Mouse (Mus musculus): ENCODE data around the gene Arf1. TPM values are rescaled to one million over a fixed set of nuclear protein-coding genes. Genes with fewer than 3 reads are reported as not detected.
A peak's percentile ranks its signal among the peaks of the same experiment; 100 is the strongest.

Gene Arf1
- 100 to 1,000 TPM; 273 to 286 TPM for total RNA-seq (2021)
- long read RNA-seq, experiment 1, transcript Arf1-201 (5 exons, 1,800 nt) = major isoform, 389 of 451 reads
- long read RNA-seq, experiment 1, transcript Arf1-202 (5 exons, 1,991 nt) = minor isoform, 18 of 451 reads
- long read RNA-seq, experiment 1, partial matches to known transcripts = 36 of 451 reads
- long read RNA-seq, experiment 1, other reads (novel, unspliced or antisense) = 8 of 451 reads
- long read RNA-seq, experiment 2, transcript Arf1-201 (5 exons, 1,800 nt) = major isoform, 229 of 275 reads
- long read RNA-seq, experiment 2, transcript Arf1-202 (5 exons, 1,991 nt) = minor isoform, 11 of 275 reads
- long read RNA-seq, experiment 2, partial matches to known transcripts = 16 of 275 reads
- long read RNA-seq, experiment 2, other reads (novel, unspliced or antisense) = 19 of 275 reads

DNA sequence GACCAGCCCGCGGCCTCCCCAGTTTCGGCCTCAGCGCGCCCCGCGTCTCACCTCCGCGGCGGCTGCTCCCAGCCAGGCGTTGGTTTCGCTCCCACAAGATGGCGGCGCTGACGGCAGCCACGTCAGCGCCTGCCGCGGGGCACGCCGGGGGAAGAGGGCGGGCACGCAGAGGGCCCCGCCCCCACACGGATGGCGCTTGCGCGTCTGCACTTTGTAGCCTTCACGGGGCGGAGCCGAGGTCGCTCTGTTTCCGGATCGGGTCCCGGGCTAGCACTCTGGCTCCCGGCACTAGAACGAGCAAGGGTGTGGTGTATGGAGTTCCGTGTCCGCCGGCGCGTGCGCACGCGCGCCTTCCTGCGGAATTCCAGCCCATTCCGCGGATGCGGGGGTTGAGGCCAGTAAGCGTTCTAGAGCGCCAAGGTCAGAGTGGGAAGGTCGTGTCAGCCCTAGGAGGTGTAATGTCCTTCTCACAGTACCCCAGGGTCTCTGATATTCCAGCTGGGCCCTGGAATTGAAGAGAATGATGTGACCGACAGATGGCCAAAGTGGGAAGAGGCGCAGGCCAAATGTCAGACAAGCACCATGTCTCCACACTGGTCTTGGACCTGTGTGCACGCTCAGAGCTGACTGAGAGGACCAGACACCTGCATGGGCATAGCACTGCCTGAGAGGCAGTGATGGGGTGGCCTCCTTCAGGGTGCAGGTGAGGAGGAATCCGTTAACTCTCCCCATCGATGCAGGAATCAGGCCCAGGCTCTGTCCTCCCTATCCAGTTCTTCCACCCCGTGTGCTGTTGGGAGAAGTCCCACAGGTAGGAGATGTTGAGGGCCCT, at the start of gene Arf1:
TSS of gene Arf1 (minus strand) at position 149 of the 832 bp plus-strand sequence.
- intact Hi-C loops (cut with DNase I) = loop anchor here (10.0 kb wide), 1 partner anchor 274 kb away; the partner anchor contains the start of genes Hist3h2a and Trim17
- peak; percentile 98 for DNase-seq

DNA sequence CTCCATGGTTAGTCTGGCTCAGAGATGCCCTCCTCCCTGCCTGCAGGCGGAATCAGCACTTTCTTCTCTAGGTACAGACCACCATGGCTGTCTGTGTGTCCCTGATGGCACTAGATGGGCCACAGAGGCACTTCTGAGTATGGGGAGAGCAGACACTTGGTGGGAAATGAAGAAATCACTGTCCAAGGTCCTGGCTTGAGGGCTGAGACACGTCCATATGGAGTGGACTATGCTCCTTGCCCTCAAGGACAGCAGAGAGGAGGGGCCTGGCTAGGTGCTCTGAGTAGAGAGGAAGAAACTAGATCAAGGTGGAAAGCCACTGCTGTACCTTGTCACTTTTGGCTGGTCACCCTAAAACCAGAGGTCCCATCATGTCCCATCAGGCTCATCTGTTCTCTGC, 48.8 kb upstream of the Arf1 start:
- no peak for DNase-seq
- intact Hi-C loops (cut with DNase I) = no loop called here

DNA sequence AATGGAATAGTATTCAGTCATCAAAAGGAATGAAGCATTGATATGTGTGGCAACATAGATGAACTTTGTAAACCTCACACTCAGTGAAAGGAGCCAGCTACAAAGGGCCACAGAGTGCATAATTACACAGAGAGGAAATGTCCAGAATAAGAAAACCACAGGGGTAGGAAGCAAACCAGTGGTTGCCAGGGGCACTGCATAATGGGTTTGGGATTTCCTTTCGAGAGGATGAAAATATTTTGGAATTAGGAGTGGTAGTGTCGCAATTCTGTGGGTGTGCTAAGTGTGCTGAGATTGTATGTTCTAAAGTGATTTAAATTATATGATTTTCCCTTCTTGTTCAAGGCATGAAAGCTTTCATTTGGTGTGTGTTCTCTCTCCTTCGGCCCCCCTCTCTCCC, 46.1 kb upstream of the Arf1 start:
- intact Hi-C loops (cut with DNase I) = no loop called here
- no peak for DNase-seq

DNA sequence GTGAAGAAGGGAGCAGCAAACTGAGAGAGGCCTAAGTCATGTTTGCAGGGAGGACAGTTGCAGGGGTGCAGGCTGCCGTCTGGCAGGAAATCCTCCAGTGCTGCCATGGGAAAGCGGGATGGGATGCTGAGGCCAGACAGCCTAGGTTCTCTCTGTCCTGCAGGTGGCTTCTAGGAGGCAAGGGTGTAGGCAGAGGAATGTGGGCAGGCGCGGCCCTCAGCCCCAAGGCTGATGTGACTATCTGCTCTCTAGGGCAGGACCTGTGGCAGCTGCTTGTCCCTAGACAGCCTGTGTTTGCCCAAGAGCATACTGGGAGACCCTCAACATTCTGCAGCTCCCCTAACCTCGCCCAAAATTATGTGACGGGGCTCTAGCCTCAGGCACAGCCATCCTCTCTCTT, 38.7 kb upstream of the Arf1 start:
- intact Hi-C loops (cut with DNase I) = no loop called here
- DNase-seq = no peak

DNA sequence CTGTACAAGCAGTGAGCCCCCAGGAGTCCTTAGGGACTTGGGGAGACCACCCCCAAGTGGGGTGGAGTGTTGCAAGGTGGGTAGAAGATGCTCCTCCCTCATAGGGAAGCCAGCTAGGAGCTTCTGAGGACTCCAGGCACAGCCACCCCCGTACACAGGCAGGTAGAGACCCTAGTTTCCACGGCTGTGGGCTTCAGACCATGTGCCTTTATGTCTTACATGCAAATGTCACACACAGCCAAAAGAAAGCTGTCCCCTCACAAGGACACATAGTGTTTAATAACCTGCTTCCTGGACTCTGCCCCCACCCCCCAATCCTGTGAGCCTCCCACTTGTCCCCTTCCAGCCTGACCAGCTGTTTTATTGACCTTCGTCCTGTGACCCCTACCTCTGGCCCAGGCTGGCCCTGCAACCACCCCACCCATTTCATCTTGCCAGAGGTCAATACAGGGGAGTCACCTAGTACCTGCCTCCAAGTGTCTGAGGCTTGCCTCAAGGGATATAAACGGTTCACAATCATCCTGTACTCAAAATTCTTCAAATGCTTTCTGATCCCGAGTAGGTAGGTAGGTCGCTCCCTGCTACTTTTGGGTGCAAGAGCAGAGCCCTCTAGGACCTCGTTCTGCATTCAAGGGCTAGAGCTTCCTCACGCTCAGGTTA, 37.2 kb upstream of the Arf1 start:
- no peak for DNase-seq
- intact Hi-C loops (cut with DNase I) = no loop called here

DNA sequence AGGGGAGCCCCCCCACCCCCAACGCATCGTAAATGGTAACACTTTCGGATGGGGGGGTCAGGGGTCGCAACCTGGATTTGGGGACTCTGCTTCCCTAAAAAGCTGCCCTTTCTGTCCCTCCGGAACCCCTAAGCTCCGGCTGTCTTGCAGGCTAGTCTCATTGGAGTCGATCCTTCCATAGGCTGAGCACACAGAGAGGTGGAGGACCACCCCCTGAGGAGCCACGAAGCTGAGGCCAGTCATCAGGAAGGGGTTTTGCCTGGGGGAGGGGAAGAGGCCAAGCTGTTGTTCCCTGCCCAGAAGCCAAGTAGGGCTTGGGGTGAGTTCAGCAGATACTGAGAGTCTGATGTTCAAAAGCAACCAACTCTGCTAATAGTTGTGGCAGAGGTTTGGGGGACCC, 36.5 kb upstream of the Arf1 start:
- DNase-seq = no peak
- intact Hi-C loops (cut with DNase I) = no loop called here

DNA sequence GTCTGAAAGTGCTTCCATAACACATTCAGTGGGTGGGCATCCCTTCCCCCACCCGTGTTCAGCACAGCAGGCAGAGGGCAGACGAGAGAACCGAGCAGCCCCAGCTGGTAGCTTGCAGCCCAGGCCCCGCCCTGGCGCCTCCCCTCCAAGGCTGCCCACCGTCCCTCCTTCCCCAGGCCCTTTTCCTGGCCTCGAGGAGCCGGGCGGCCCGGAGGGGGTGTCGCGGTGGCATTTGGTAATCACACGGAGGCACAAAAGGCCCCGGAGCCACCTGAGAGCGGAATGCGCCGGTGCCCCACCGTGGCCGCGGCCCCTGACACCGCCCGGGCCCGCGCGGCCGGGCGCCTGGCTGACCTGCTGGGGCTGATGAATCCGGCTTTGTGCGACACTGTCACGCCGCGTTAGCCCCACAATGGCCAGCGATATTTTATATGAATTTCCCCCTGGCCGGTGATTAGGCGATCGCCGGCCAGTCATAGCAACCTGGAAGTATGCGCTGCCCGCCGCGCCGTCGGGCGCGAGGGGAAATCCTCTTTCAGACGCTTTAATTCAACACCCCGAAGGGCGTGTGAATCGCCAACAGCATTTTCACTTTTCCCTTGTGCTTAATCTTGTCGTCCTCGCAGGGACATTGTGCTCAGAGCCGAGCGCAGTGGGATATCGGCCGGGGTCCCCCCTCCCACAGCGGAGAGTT, 35.9 kb upstream of the Arf1 start:
- intact Hi-C loops (cut with DNase I) = no loop called here
- DNase-seq = peak; percentile 26 to 36

DNA sequence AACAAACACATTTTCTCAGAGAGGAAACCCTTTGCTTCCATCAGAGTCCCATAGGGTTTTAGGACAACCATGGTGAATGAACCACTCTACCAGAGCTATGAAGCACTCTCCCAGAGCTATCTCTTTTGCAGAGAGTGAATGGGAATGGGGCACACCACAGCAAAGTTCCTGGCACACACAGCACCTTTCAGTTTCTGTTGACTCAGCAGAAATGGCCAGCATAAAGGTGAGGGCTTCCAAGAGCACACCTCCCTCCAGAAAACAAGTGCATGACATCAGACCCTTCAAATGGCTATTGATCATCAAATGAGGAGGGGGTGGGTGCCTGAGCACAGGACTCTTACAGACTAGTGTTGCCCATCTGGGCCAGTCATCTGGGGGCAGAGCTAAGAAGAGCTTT, 34.2 kb upstream of the Arf1 start:
- intact Hi-C loops (cut with DNase I) = no loop called here

DNA sequence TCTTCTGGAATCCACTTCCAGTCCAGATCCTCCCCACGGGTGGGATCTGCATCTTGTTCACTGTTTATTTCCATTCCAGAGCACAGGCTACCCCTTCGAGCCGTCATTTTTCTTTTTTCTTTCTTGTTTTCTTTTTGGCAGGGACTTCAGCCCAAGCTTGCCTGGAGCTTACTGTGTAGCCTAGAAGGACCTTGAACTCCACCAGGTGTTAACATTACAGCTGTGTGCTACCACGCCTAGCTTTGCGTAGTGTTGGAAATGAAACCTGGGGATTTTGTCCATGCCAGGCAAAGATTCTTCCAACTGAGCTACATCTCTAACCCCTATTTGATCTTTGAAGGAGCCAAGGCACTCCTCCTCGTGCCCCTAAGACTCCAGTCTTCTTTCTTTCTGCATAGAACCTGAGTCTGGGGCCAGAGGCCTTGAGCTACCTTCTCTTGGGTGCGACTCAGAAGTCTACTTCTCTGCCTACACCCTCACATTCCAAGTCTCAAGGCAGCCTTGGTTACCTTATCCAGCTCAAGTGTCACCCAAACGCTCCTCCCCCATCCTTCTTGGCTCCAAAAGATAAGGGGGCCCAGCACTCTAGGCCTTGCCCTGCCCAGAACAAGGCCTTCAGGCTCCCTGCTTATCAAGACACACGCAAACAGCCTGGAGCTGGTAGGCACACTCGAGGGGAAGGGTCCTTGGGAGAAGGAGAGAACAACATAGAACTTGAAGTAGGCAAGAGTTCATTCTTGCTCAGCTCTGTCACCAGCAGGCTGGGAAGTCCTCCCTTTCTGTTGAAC, 32.8 kb upstream of the Arf1 start:
- DNase-seq = no peak
- intact Hi-C loops (cut with DNase I) = no loop called here

More for the DNA sequence above, 34.2 kb upstream of the Arf1 start:
- no peak for DNase-seq

DNA sequence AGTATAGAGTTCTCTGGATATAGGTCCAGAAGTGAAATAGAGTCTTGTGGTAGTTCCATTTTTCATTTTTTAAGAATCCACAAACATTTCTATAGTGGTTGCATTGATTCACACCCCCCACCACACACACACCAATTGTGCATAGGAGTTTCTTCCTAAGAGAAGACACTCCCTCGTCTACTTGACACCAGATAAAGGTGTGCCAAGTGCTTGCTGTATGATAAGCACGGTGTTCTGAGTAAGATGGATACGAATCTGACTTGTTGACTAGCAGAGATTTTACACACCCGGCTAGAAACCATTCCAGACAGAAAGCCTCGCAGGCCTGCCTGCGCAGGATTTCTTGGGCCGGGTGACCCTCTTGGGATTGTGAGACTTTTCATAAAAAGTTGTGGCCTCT, 31.6 kb upstream of the Arf1 start:
- intact Hi-C loops (cut with DNase I) = no loop called here
- DNase-seq = no peak

DNA sequence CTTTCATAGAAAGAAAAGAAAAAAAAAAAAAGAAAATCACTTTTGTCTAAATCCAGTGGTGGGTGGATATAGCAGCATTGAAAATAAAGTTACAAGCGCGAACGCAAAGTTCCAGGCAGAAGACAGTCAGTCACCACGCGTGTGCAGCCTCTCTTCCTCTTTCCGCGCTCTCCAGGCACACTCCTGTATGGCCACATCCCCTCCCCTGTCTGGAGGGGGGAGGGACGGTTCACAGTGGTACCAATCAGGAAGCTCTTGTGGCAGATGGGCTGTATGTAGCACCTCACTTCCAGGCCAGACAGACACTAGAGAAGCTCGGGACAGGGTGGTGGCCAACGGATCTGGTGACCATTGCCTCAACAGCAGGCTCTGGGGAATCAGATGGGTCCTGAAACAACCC, 20.0 kb upstream of the Arf1 start:
- no peak for DNase-seq
- intact Hi-C loops (cut with DNase I) = no loop called here

DNA sequence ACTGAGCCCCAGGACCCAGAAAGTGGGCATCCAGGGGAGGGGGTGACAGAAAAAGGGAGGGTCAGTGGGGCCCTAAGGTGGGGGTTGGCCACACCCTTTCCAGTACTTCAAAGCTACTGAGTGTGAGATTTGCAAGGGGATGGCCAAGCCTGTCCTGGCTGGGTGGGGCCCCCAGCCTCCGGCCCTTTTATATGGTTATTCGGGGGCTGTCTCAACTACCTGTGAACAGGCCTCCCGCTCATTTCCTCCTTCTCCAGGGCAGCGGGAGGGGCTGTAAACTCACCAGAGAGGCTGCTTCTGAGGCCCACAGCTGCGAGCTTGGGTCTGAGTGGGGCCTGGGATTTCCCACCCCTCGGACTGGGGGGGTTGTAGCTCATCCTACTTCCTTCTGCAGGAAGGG, 15.8 kb upstream of the Arf1 start:
- DNase-seq = no peak
- intact Hi-C loops (cut with DNase I) = no loop called here

DNA sequence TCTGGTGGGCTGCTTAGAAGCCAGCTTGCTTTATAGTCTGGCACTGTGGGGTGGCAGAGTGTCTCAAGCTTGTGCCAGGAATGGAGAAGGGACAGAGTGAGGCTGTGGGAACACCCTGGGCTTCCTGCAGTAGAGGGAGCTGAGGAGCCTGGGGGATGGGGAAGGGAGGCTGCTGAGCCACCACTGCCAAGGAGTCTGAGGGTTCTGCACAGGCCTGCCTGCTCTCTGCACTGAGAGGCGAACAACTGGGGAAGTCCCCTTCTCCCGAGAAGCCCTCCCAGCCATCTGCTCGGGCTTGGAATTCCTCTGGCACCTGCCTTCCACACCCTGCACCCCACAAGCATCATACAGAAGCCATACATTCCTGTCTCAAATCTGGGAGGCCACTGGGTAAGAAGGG, 13.8 kb upstream of the Arf1 start:
- DNase-seq = no peak
- intact Hi-C loops (cut with DNase I) = no loop called here

DNA sequence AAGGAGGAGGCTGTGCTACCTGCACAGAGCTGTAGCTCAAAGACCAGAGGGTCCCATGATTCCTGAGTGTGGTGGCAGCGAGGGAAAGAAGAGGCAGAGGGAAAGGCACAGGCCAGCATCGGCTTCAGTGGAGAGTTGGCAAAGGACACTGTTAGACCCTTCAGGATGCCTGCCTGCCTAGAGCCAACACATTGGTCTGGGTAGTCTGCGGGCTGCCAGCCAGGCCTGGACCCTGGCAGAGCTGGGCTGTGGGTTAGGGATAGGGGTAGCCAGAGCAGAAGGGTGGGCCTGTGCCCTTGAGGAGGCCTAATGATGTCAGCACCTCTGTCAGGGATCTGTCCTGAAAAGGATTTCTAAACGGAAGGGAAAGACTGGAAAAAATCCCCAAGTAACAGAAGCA, 11.7 kb upstream of the Arf1 start:
- intact Hi-C loops (cut with DNase I) = loop anchor here (1.0 to 5.0 kb wide), 3 partner anchors 54 to 243 kb away; no protein-coding TSS in a partner anchor
- DNase-seq = no peak

DNA sequence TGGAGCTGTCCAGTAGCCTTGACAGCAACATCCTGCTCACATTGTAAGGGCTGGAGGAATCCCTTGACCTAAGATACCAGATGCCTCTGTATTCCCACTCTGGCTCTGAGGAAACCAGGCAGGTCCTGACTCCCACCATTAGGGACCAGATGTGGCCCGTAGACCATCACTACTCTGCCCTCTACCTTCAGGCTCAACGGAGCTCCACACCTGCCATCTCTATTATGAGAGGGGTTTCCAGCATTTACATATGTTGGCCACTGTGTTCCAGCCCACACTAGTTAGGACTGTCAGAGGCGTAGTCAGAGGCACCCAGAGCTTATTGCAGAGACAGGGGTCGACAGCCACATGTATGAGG, 11.3 kb upstream of the Arf1 start:
- intact Hi-C loops (cut with DNase I) = loop anchor here (1.0 to 5.0 kb wide), 2 partner anchors 59 to 243 kb away; no protein-coding TSS in a partner anchor

DNA sequence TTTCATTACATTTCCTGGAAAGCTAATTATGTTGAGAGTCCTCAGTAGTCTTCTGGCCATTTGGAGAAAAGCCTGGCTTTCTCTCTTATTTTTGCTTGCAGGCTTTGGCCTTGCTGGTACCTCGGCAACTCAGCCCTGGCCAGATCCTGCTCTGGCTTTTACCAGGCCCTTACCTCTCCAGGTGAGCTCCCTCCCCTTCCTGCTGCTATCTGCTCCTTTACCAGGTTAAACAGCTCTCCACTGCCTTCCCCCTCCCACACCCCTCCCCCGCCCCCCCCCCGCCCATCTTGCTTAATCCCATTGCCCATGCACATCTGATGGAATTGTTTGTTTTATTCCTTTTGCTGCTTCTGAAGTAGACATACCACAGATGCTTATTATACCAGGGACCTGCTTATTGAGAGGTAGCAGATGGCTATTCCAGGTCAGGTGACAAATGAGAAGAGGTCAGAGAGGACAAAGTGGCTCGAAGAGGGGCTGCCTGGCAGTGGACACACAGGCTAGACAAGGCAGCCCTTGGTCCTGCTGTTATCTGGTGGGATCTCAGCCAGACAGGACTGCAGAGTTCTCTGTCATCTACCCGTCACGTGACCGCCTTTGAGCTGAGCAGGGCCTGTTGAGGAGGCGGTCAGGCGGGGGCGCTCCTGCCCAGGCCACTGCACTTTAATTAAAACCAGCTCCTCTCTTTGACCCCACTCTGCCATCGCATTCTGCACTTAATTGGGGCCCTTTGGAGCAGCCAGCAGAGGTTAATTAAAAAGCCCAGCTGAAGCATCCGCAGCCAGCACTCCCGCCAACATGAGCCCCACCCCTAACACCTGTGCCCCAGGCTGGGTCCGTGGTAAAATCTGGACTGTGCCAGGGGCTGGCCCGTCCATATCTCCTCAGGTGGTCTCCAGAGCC, 10.7 kb upstream of the Arf1 start:
- DNase-seq = peak; percentile 63 to 72
- intact Hi-C loops (cut with DNase I) = loop anchor here (1.0 to 5.0 kb wide), 2 partner anchors 60 to 244 kb away; no protein-coding TSS in a partner anchor

More for the DNA sequence above, 11.3 kb upstream of the Arf1 start:
- DNase-seq = no peak

DNA sequence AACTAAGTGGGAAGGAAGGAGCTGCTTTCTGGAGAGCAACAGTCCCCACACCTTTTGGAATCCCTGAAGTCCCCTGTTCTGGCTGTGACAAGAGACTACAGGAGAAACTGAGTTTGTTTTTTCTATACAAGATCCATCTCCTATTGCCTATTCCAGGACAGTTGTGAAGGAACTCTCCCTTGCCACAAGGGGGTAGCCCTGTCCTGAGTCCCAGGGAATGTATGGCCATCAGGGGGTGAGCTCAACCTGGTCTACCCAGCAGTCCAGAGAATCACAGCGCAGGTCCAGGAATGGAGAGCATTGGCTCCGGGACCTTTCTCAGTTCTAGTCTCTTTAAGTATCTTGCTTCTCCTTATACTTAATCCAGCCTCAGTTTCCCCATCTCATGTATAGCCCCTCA, 4.7 kb upstream of the Arf1 start:
- DNase-seq = no peak
- intact Hi-C loops (cut with DNase I) = no loop called here

DNA sequence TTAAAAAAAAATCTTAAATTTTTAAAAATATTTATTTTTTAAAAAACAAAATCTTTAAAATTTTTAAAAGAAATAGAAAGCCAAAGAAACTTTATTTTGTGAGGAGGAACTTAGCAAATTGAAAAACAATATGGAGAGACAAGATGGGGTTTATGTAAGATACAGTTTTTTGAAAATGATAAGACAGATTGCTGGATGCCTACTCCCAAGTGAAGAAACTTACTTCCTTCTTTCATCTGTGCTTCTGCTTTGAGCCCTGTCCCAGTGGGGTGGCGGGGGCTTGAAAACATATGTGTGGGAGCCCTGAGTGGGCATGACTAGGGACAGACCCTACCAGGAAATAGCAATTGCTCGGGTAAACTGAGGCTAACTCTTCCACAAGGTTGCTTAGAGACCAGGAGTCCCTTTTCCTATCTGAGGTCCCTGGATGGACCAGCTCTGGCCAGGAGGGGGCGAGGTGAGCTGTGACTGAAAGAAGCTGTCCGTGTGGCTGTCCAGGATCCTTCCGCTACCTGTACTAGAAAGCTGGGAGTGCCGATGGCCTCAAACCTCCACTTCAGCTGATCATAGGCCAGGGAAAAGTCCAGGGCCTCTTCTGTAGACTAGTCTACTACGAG, 2.2 kb upstream of the Arf1 start:
- peak; percentile 62 to 71 for DNase-seq
- intact Hi-C loops (cut with DNase I) = no loop called here

All from heart, postnatal 14 days (tissue).